Mouse (Mus musculus) embryonic fibroblast, embryonic 13.5 days (primary cell): ENCODE measurements around the gene Olfr1301. TPM values are rescaled to one million over a fixed set of nuclear protein-coding genes. Genes with fewer than 3 reads are reported as not detected.

Experiments used
- H3K27ac ChIP-seq: 2 replicates; pipeline ENCODE4 v1.5.1; 2012; ENCODE audit warnings: low read length, control low read depth, inconsistent platforms; ENCODE audit not compliant: insufficient read depth
- H3K4me1 ChIP-seq: 2 replicates; pipeline ENCODE4 v1.6.1; 2011; ENCODE audit warnings: low read length; ENCODE audit not compliant: control insufficient read depth, insufficient read depth
- H3K4me3 ChIP-seq: 2 replicates; pipeline ENCODE4 v1.5.1; 2011; ENCODE audit warnings: mild to moderate bottlenecking, control low read depth, low read length; ENCODE audit not compliant: insufficient read depth
- CTCF ChIP-seq: IDR thresholded peaks from 2 replicates; pipeline ENCODE4 v1.5.1; 2011; ENCODE audit warnings: mild to moderate bottlenecking, control low read depth, low read length, moderate library complexity, borderline replicate concordance; ENCODE audit not compliant: insufficient read depth
- POLR2A ChIP-seq: IDR thresholded peaks from 2 replicates; pipeline ENCODE4 v1.6.1; 2011; ENCODE audit warnings: low read depth, mild to moderate bottlenecking, control low read depth, low read length, moderate library complexity
- polyA plus RNA-seq: library from polyadenylated mRNA; stranded (reverse); fragments of >200 nt; gene quantifications from 2 replicates; pipeline ENCODE4 v1.2.4, GENCODE M21; 2011; ENCODE audit warnings: low read depth; ENCODE audit not compliant: missing spikeins, insufficient read length

The Olfr1301 gene
- not detected in 2 replicates for polyA plus RNA-seq

GRCm38 (mm10) chr2:111750706-111751105 is at the start of gene Olfr1301:
Gene Olfr1301 (plus strand): TSS chr2:111751006.
- TF ChIP-seq CTCF (no peak), POLR2A (no peak)
- Histone ChIP-seq H3K4me3 (no peak within 1 kb of the TSS), H3K4me1 (no peaks in the 10 kb centered on the region), H3K27ac (no peak within 1 kb of the TSS)

GRCm38 (mm10) chr2:111726739-111727138 is 24.1 kb upstream of the Olfr1301 start:
- no peaks in the 10 kb centered on the region for H3K4me1 ChIP-seq
- H3K27ac ChIP-seq: no peak overlapping the region
- no peak overlapping the region for H3K4me3 ChIP-seq
- TF ChIP-seq POLR2A (no peak), CTCF (no peak)

- no peaks in the 10 kb centered on the region for H3K4me1 ChIP-seq
- no peak within 1 kb of the TSS for H3K4me3 ChIP-seq
- no peak for TF ChIP-seq POLR2A
- no peak for TF ChIP-seq CTCF
- no peak within 1 kb of the TSS for H3K27ac ChIP-seq
These were observed 26.3 kb downstream of the Olfr1301 start, which contains the start of gene Olfr1302 for GRCm38 (mm10) chr2:111777129-111777528. Gene Olfr1302 (plus strand): TSS chr2:111777429.

Other genes with a start within 250 kb of the Olfr1301 start
- gene Olfr1293-ps, start 225.8 kb upstream of the Olfr1301 start, polyA plus RNA-seq: not detected in 2 replicates
- not detected in 2 replicates for gene Olfr1294, start 210.7 kb upstream of the Olfr1301 start, polyA plus RNA-seq
- gene Olfr1295, start 181.3 kb upstream of the Olfr1301 start, polyA plus RNA-seq: not detected in 2 replicates
- not detected in 2 replicates for gene Olfr1297, start 124.5 kb upstream of the Olfr1301 start, polyA plus RNA-seq
- not detected in 2 replicates for gene Olfr1298, start 101.8 kb upstream of the Olfr1301 start, polyA plus RNA-seq
- gene Olfr1299, start 89.6 kb upstream of the Olfr1301 start, polyA plus RNA-seq: not detected in 2 replicates
- not detected in 2 replicates for gene Olfr1302, start 26.4 kb downstream of the Olfr1301 start, polyA plus RNA-seq
- gene Olfr1303, start 69.3 kb downstream of the Olfr1301 start, polyA plus RNA-seq: not detected in 2 replicates
- gene Olfr1305, start 126.1 kb downstream of the Olfr1301 start, polyA plus RNA-seq: not detected in 2 replicates
- not detected in 2 replicates for gene Olfr1306, start 165.3 kb downstream of the Olfr1301 start, polyA plus RNA-seq
- gene Olfr1307, start 198.4 kb downstream of the Olfr1301 start, polyA plus RNA-seq: 0.03 TPM in 1 of 2 replicates, not detected in the other
- not detected in 2 replicates for gene Olfr1308, start 213.9 kb downstream of the Olfr1301 start, polyA plus RNA-seq
- gene Olfr1309, start 239.3 kb downstream of the Olfr1301 start, polyA plus RNA-seq: 0.12 and 0.56 TPM in 2 replicates